Mouse (Mus musculus) midbrain, embryonic 11.5 days (tissue): ENCODE data around the gene Vmn2r74. TPM values are rescaled to one million over a fixed set of nuclear protein-coding genes. Genes with fewer than 3 reads are reported as not detected.

Experiments used
- ATAC-seq: fragments of 200-750 bp; cut with Nextera tagmentation; 2 replicates; pipeline ENCODE4 v1.8.0; 2017; ENCODE audit warnings: moderate TSS enrichment, moderate library complexity; ENCODE audit not compliant: low FRiP score
- DNase-seq: peaks from one replicate; pipeline ENCODE4 v3.0.0; 2015; ENCODE audit warnings: low spot score; ENCODE audit errors: missing footprints
- H3K27ac ChIP-seq: fragments of 300-500 bp; sonication (generic); 2 replicates; pipeline ENCODE4 v1.5.1; 2014; ENCODE audit warnings: low read depth, low read length
- H3K27me3 ChIP-seq: fragments of 300-500 bp; sonication (generic); 2 replicates; pipeline ENCODE4 v1.6.1; 2014; ENCODE audit warnings: mild to moderate bottlenecking, low read length, moderate library complexity, mixed read lengths; ENCODE audit not compliant: control insufficient read depth, insufficient read depth
- H3K36me3 ChIP-seq: fragments of 300-500 bp; sonication (generic); 2 replicates; pipeline ENCODE4 v1.6.1; 2014; ENCODE audit warnings: mild to moderate bottlenecking, low read length, moderate library complexity, mixed read lengths; ENCODE audit not compliant: control insufficient read depth, insufficient read depth
- H3K4me1 ChIP-seq: fragments of 300-500 bp; sonication (generic); 2 replicates; pipeline ENCODE4 v1.6.1; 2014; ENCODE audit warnings: low read length; ENCODE audit not compliant: control insufficient read depth, insufficient read depth
- H3K4me2 ChIP-seq: fragments of 300-500 bp; sonication (generic); 2 replicates; pipeline ENCODE4 v1.6.1; 2014; ENCODE audit warnings: mild to moderate bottlenecking, moderate library complexity
- H3K4me3 ChIP-seq: fragments of 300-500 bp; sonication (generic); 2 replicates; pipeline ENCODE4 v1.5.1; 2014; ENCODE audit warnings: low read depth, low read length
- H3K9ac ChIP-seq: fragments of 300-500 bp; sonication (generic); 2 replicates; pipeline ENCODE4 v1.6.1; 2014; ENCODE audit warnings: low read length
- H3K9me3 ChIP-seq: fragments of 300-500 bp; sonication (generic); 2 replicates; pipeline ENCODE4 v1.6.1; 2016; ENCODE audit warnings: low read length; ENCODE audit not compliant: control insufficient read depth
- WGBS: fragments of 180-500 bp; shearing (Covaris S2); extraction: QIAGEN DNeasy Blood & Tissue Kit; methylation state at CpG from one replicate; pipeline ENCODE4 v1.1.7; 2014; 5-methylcytosine and 5-hydroxymethylcytosine counted together
- polyA plus RNA-seq: library from polyadenylated mRNA; unstranded; fragments of >200 nt; fragmentation: Nextera tagmentation; extraction: Ambion mirVana; gene quantifications from 2 replicates; pipeline ENCODE4 v1.2.1, GENCODE M21; 2014

The Vmn2r74 gene
- polyA plus RNA-seq = not detected in 2 replicates

DNA sequence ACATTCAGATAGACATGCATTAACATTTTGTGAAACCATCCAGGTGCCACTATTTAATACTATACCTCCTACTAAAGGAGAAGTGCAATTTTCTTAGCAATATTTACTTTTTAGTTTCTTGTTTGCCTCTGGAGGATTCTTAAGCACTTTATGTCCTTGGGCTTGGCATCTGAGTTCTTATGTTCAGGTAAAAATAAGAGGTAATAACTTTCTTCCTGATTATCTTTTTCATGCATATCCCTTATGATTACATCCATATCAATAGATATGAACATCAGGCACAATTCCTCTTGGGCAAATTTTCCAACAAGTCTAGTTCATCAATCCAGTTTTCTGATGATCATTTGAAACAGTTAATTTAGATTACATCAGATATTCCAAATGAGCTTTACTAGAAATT, at the start of gene Vmn2r74:
TSS of gene Vmn2r74 (minus strand) at position 101 of the 400 bp plus-strand sequence.
- no peak within 1 kb of the TSS for H3K9ac ChIP-seq
- ATAC-seq (no peak), DNase-seq (no peak)
- H3K9me3 ChIP-seq = no peaks in the 10 kb centered on the region
- H3K27ac ChIP-seq = no peak within 1 kb of the TSS
- no peaks in the 10 kb centered on the region for H3K36me3 ChIP-seq
- H3K4me2 ChIP-seq = no peak within 1 kb of the TSS
- no peaks in the 10 kb centered on the region for H3K27me3 ChIP-seq
- no peaks in the 10 kb centered on the region for H3K4me1 ChIP-seq
- H3K4me3 ChIP-seq = no peak within 1 kb of the TSS

DNA sequence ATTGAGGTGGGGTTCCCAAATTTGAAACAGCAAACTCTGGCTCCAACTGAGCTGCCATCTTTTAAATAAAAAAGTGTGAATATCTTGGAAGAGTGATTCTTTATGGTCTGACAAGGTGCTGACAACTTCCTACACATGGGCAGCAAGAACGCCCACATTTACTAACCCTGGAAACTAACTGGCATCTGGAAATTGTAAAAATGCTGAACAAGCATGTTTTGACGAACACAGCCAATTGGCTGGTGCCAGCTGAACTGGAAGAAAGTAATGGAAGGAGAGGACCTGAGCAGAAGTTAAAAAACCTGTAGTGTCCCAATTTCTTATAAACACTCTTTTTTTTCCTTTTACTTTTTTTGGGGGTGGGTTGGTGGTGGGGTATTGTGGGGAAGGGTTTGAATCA, 46.1 kb upstream of the Vmn2r74 start:
- 87% methylated on average over 2 of the region's 2 CpGs for WGBS
- Histone ChIP-seq H3K9me3 (no peaks in the 10 kb centered on the region), H3K4me1 (no peaks in the 10 kb centered on the region), H3K27me3 (no peaks in the 10 kb centered on the region), H3K4me2 (no peak overlapping the region), H3K27ac (no peak overlapping the region), H3K4me3 (no peak overlapping the region), H3K36me3 (no peaks in the 10 kb centered on the region), H3K9ac (no peak overlapping the region)
- DNase-seq (no peak), ATAC-seq (no peak)

Other genes with a start within 250 kb of the Vmn2r74 start
- not detected in 2 replicates for gene Vmn2r72, start 206.5 kb downstream of the Vmn2r74 start, polyA plus RNA-seq
- gene Vmn2r73, start 85.4 kb downstream of the Vmn2r74 start, polyA plus RNA-seq = not detected in 2 replicates
- not detected in 2 replicates for gene Vmn2r75, start 210.1 kb upstream of the Vmn2r74 start, polyA plus RNA-seq